Mouse (Mus musculus): ENCODE results near the gene Elobl. TPM values are rescaled to one million over a fixed set of nuclear protein-coding genes. Genes with fewer than 3 reads are reported as not detected.

Gene Elobl
- polyA plus RNA-seq, 1 experiment, result 0.19 TPM

- Histone ChIP-seq H3K4me3 (no peak overlapping the region), H3K36me3 (ENCODE audit: control insufficient read depth, insufficient read depth) (no peaks in the 10 kb centered on the region), H3K79me2 (ENCODE audit: control insufficient read depth, insufficient read depth) (no peaks in the 10 kb centered on the region), H3K4me2 (ENCODE audit: low read depth) (no peak overlapping the region), H3K27me3 (ENCODE audit: control insufficient read depth, insufficient read depth, insufficient read length) (no peaks in the 10 kb centered on the region), H3ac (ENCODE audit: control insufficient read depth, insufficient read length) (no peak overlapping the region)
- no peak for TF ChIP-seq MAX (IDR thresholded peaks at IDR 0.05; ENCODE audit: low read depth)
- no peak for TF ChIP-seq TCF3 (IDR thresholded peaks at IDR 0.05; ENCODE audit: insufficient read length, low read depth)
- TF ChIP-seq MYOG (IDR thresholded peaks at IDR 0.05; ENCODE audit: control insufficient read depth in 1 of 3, insufficient read depth in 1 of 3, insufficient read length in 2 of 3, low read depth in 2 of 3), result no peak
- TF ChIP-seq POLR2AphosphoS2 (IDR thresholded peaks at IDR 0.05; ENCODE audit: insufficient read length, low read depth), result no peak
- no peak for TF ChIP-seq USF1 (IDR thresholded peaks at IDR 0.05; ENCODE audit: low read depth)
- no peak for TF ChIP-seq MYOD1 (IDR thresholded peaks at IDR 0.05; ENCODE audit: control insufficient read depth in 1 of 3, insufficient read length in 2 of 3, low read depth in 2 of 3)
- TF ChIP-seq SRF (IDR thresholded peaks at IDR 0.05; ENCODE audit: control insufficient read depth, insufficient read length, low read depth), result no peak
- TF ChIP-seq E2F4 (IDR thresholded peaks at IDR 0.05; ENCODE audit: insufficient read depth), result no peak
- no peak for TF ChIP-seq REST (IDR thresholded peaks at IDR 0.05; ENCODE audit: insufficient read depth, insufficient read length)
- no peak for TF ChIP-seq POLR2A (IDR thresholded peaks at IDR 0.05; ENCODE audit: insufficient read length, low read depth)
- no peak for TF ChIP-seq TCF12 (IDR thresholded peaks at IDR 0.05; ENCODE audit: insufficient read depth, poor library complexity, severe bottlenecking)
- TF ChIP-seq CEBPB (IDR thresholded peaks at IDR 0.05; ENCODE audit: insufficient read depth, poor library complexity, severe bottlenecking), result no peak
These were observed 40.9 kb upstream of the Elobl start for GRCm38 (mm10) chr11:89007582-89007981.

- H3K36me3 ChIP-seq (ENCODE audit: control insufficient read depth, insufficient read depth), result no peaks in the 10 kb centered on the region
These were observed 39.7 kb upstream of the Elobl start for GRCm38 (mm10) chr11:89006404-89006803.

GRCm38 (mm10) chr11:89005473-89005872 is 38.7 kb upstream of the Elobl start:
- Histone ChIP-seq H3K79me2 (ENCODE audit: control insufficient read depth, insufficient read depth) (peaks cover 5% of the 10 kb centered on the region), H3K27me3 (ENCODE audit: control insufficient read depth, insufficient read depth, insufficient read length) (no peaks in the 10 kb centered on the region), H3K4me2 (ENCODE audit: low read depth) (no peak overlapping the region), H3K4me3 (no peak overlapping the region), H3K36me3 (ENCODE audit: control insufficient read depth, insufficient read depth) (no peaks in the 10 kb centered on the region), H3ac (ENCODE audit: control insufficient read depth, insufficient read length) (no peak overlapping the region)
- no peak for TF ChIP-seq REST (IDR thresholded peaks at IDR 0.05; ENCODE audit: insufficient read depth, insufficient read length)
- TF ChIP-seq POLR2A (IDR thresholded peaks at IDR 0.05; ENCODE audit: insufficient read length, low read depth), result no peak
- TF ChIP-seq MYOD1 (IDR thresholded peaks at IDR 0.05; ENCODE audit: control insufficient read depth in 1 of 3, insufficient read length in 2 of 3, low read depth in 2 of 3), result no peak
- TF ChIP-seq USF1 (IDR thresholded peaks at IDR 0.05; ENCODE audit: low read depth), result no peak
- TF ChIP-seq TCF12 (IDR thresholded peaks at IDR 0.05; ENCODE audit: insufficient read depth, poor library complexity, severe bottlenecking), result no peak
- no peak for TF ChIP-seq POLR2AphosphoS2 (IDR thresholded peaks at IDR 0.05; ENCODE audit: insufficient read length, low read depth)
- TF ChIP-seq TCF3 (IDR thresholded peaks at IDR 0.05; ENCODE audit: insufficient read length, low read depth), result no peak
- TF ChIP-seq MAX (IDR thresholded peaks at IDR 0.05; ENCODE audit: low read depth), result no peak
- no peak for TF ChIP-seq CEBPB (IDR thresholded peaks at IDR 0.05; ENCODE audit: insufficient read depth, poor library complexity, severe bottlenecking)
- no peak for TF ChIP-seq SRF (IDR thresholded peaks at IDR 0.05; ENCODE audit: control insufficient read depth, insufficient read length, low read depth)
- no peak for TF ChIP-seq MYOG (IDR thresholded peaks at IDR 0.05; ENCODE audit: control insufficient read depth in 1 of 3, insufficient read depth in 1 of 3, insufficient read length in 2 of 3, low read depth in 2 of 3)
- no peak for TF ChIP-seq E2F4 (IDR thresholded peaks at IDR 0.05; ENCODE audit: insufficient read depth)

More at GRCm38 (mm10) chr11:89006404-89006803, 39.7 kb upstream of the Elobl start:
- no peak overlapping the region for H3K4me2 ChIP-seq (ENCODE audit: low read depth)
- no peak overlapping the region for H3ac ChIP-seq (ENCODE audit: control insufficient read depth, insufficient read length)
- H3K79me2 ChIP-seq (ENCODE audit: control insufficient read depth, insufficient read depth), result no peaks in the 10 kb centered on the region
- TF ChIP-seq TCF12 (IDR thresholded peaks at IDR 0.05; ENCODE audit: insufficient read depth, poor library complexity, severe bottlenecking) (no peak), POLR2A (IDR thresholded peaks at IDR 0.05; ENCODE audit: insufficient read length, low read depth) (no peak), MAX (IDR thresholded peaks at IDR 0.05; ENCODE audit: low read depth) (no peak), TCF3 (IDR thresholded peaks at IDR 0.05; ENCODE audit: insufficient read length, low read depth) (no peak), REST (IDR thresholded peaks at IDR 0.05; ENCODE audit: insufficient read depth, insufficient read length) (no peak), MYOD1 (IDR thresholded peaks at IDR 0.05; ENCODE audit: control insufficient read depth in 1 of 3, insufficient read length in 2 of 3, low read depth in 2 of 3) (no peak), CEBPB (IDR thresholded peaks at IDR 0.05; ENCODE audit: insufficient read depth, poor library complexity, severe bottlenecking) (no peak), USF1 (IDR thresholded peaks at IDR 0.05; ENCODE audit: low read depth) (no peak)
- no peaks in the 10 kb centered on the region for H3K27me3 ChIP-seq (ENCODE audit: control insufficient read depth, insufficient read depth, insufficient read length)
- H3K4me3 ChIP-seq, result no peak overlapping the region

- peak overlapping the region; percentile 19 for H3K4me2 ChIP-seq (ENCODE audit: low read depth)
- H3K36me3 ChIP-seq (ENCODE audit: control insufficient read depth, insufficient read depth), result no peaks in the 10 kb centered on the region
- no peak for TF ChIP-seq TCF3 (IDR thresholded peaks at IDR 0.05; ENCODE audit: insufficient read length, low read depth)
- TF ChIP-seq REST (IDR thresholded peaks at IDR 0.05; ENCODE audit: insufficient read depth, insufficient read length), result no peak
- TF ChIP-seq MAX (IDR thresholded peaks at IDR 0.05; ENCODE audit: low read depth), result no peak
- peak in 1 of 3 experiments; percentile 20 for TF ChIP-seq MYOG (IDR thresholded peaks at IDR 0.05; ENCODE audit: control insufficient read depth in 1 of 3, insufficient read depth in 1 of 3, insufficient read length in 2 of 3, low read depth in 2 of 3)
- no peak overlapping the region for H3ac ChIP-seq (ENCODE audit: control insufficient read depth, insufficient read length)
- no peaks in the 10 kb centered on the region for H3K27me3 ChIP-seq (ENCODE audit: control insufficient read depth, insufficient read depth, insufficient read length)
- H3K4me3 ChIP-seq, result no peak overlapping the region
- H3K79me2 ChIP-seq (ENCODE audit: control insufficient read depth, insufficient read depth), result peaks cover 5% of the 10 kb centered on the region
These were observed 37.0 kb upstream of the Elobl start for GRCm38 (mm10) chr11:89003726-89004125.

GRCm38 (mm10) chr11:89003078-89003477 is 36.3 kb upstream of the Elobl start:
- Histone ChIP-seq H3K4me3 (no peak overlapping the region), H3K27me3 (ENCODE audit: control insufficient read depth, insufficient read depth, insufficient read length) (no peaks in the 10 kb centered on the region), H3ac (ENCODE audit: control insufficient read depth, insufficient read length) (no peak overlapping the region), H3K4me2 (ENCODE audit: low read depth) (peak overlapping the region; percentile 3), H3K79me2 (ENCODE audit: control insufficient read depth, insufficient read depth) (peaks cover 5% of the 10 kb centered on the region), H3K36me3 (ENCODE audit: control insufficient read depth, insufficient read depth) (no peaks in the 10 kb centered on the region)
- TF ChIP-seq TCF3 (IDR thresholded peaks at IDR 0.05; ENCODE audit: insufficient read length, low read depth) (no peak), TCF12 (IDR thresholded peaks at IDR 0.05; ENCODE audit: insufficient read depth, poor library complexity, severe bottlenecking) (no peak), POLR2A (IDR thresholded peaks at IDR 0.05; ENCODE audit: insufficient read length, low read depth) (no peak)
